Mouse (Mus musculus) cerebellum, adult 11-12 months (tissue): ENCODE measurements at regions not wholly inside any gene's neighbourhood (a gene's known extent, or its start where the extent isn't known, plus 50 kb on each side); places are given as distances from the start of the nearest gene placed in this dataset.

ENCODE experiments used
- DNase-seq: peaks from one replicate; pipeline ENCODE4 v3.0.0; 2022

DNA sequence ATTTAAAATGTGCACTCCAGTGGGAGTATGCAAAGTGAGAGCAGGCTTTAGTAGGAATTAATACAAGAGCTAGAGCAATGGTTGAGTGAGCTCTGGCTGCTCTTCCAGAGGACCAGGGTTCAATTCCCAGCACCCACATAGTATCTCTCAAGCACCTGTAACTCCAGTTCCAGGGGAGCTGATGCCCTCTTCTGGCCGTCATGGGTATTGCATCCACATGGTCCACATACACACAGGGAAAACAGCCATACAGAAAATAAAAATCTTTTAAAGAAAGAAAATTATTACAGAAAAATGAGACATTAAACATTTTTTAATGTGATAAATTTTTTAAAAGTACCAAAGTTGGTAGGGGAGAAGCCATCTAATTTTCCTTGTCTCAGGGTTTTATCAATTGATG is 196.3 kb downstream of the Cdc5l start:
- DNase-seq, result no peak

DNA sequence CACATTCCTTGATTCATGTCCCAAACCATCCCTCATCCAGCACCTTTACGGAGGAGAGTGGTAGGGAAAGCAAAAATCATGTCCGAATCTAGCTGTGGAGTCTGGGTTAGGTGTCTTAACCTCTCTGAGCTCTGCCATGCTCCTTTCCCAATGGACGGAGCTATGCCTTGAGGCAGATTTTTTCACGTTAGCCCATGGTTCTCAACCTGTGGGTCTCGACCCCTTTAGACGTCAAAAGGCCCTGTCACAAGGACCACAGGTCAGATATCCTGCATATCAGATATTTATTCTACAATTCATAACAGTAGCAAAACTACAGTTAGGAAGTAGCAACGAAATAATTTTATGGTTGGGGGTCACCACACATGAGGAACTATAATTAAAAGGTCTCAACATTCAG is 198.1 kb downstream of the Cdc5l start:
- no peak for DNase-seq

DNA sequence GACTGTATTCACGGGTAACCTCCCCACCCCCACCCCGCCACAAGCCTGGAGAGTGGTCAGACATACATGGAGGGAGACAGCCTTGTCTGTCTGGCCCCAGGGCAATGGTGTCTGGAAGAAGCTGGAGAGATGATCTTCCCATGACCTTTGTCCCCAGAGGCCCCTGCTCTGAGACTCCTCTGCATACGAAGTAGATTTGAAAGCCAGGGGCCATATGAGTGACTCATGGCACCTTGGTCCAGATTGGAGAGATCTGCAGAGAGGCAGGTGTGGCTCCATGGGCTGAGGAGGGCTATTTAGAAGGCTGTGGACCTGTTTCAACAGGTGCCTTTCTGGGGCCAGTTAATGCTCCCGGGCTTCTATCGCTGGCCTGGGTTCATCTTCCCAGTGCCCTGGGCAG is 200.7 kb downstream of the Cdc5l start:
- no peak for DNase-seq

DNA sequence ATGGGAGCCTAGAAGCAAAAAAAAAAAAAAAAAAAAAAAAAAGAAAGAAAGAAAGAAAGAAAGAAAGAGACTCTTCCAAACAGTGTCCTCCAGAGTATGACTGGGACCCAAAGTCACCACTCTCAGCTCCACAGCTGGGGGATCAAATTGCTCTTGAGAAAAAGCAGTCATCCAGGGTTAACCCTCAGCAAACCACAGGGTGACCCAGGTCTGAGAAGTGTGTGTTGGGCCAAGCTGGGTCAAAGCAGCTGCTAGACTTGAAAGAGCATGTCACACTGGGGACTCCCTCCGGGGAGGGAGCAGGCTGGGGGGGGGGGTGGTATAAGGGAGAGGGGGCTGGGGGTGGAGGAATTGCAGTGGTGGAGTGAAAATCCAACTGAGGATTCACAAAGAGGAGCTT is 206.3 kb downstream of the Cdc5l start:
- DNase-seq, result no peak

DNA sequence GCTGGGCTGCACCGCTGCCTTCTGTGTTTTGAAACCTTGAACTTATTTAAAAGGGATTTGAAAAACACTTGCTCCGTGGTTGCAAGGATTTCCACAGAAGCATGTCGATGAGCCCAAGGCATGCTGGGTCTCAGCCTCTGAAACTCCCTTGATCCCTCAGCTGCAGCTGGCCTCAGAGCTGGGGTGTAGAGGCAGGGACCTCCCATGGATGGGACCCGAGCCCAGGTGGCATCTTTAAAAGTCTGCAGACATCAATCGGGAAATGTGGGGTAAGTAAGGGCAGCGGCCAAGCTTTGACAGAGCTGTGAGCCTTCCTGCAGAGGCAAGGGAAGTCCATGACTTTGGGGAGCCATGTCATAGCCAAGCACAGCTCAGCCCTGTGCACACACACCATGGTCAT is 207.1 kb downstream of the Cdc5l start:
- DNase-seq, result no peak

DNA sequence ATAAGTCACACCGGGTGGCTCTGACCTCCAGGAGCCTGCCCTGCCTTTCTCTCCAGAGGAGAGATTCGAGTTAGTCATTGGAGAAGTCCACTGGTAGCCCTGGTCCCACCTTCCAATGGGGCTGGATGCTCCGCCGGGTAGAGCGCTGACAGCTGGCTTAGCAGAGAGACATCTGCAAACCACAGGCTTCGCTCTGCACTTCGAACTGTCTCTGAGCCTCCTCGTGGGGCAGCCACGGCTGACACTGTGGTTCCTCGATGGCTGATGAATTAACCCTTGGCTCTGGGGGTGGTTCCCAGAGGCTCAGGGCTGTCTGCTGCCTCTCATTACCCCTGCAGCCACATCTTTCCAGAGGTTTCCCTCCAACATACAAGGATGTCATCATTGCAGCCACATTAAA is 211.9 kb downstream of the Cdc5l start:
- DNase-seq, result no peak

DNA sequence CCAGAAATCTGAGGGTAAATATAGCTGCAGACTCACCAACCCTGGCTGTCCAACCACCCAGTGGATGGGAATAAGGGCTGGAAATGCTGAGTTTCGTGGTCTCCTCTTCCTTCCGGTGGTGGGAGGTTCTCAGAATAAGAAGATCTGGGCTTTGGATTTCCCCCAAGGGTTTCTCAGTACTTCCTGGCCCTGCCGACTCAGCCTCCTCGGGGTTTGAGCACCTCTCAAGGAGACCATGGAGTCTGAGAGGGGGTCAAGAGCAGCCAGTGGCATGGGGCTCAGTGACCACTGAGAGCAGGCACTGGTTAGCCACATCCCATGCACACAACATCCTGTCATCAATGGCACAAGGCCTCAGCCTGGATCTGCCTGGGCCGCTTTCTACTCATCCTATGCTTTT is 216.4 kb downstream of the Cdc5l start:
- no peak for DNase-seq

DNA sequence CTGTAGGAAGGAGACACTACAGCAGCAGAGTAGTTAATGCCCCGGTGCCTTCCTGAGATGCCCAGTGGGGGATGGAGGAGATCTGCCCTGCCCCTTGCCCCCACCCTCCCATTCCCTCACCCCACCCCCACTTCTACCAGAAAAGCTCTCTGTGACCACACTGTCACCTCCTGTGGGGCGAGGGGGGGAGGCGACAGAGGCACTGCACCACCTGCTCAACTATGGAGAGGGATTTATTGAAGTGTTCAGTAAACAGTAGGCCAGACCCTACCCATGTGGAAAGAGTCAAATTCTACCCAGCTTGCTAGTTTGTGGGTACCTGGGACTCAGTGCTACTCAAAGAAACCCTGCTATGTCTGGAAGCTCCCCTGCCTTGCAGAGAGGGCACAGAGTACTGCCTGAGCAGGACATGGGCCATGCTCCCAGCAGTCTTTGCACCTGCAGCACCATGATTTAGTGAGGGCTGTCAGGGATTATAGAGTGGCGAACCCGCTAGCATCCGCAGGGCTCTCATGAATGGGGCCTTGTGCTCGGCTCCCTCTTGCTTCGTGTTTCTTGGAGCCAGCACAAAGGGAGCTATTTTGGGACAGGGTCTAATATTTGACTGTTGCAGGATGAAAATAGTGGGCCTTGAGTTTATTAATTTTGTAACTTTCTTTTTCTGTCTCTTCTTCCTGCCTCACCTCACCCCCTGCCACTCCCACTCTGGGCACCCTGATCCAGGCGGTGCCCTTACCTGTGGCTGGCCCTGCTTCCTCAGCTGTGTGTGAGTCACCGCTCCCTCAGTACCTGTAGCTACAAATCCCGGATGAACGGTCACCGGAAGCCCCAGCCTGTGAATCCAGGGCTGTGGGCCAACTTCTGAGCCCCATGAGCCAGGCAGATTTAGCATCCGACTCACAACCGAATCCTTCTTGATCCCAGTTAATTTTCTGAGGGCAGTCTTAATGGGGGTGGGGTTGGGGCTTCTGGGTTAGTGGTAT is 218.2 kb downstream of the Cdc5l start:
- no peak for DNase-seq

DNA sequence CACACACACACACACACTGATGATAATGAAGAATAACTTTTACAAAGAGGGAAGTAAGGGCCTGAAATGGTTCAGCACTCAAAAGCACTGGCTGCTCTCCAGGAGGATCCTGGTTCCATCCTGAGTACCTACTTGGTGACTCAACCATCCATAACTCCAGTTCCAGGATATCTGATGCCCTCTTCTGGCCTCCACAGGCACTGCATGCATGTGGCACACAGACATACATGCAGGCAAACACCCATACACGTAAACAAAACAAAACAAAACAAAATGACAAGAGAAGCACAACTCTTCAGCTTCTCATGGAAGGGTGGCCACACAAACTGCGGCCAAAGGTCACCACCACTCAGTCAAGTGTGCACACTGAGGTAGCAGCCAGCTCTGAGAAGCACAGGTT is 222.6 kb downstream of the Cdc5l start:
- no peak for DNase-seq

DNA sequence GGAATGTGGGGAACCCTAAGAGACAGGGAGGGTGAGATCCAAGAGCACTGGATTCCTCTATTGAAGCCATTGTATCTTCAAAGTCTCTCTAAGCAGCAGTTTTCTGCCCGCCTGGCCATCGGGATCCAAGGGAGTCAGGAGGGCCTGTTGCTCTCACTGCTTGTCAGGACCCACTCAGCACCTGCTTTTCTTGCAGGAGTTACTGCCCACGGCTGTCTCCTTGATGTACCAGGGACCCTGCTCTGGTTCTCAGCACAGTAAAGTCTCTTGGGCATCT is 224.2 kb downstream of the Cdc5l start:
- DNase-seq, result no peak

DNA sequence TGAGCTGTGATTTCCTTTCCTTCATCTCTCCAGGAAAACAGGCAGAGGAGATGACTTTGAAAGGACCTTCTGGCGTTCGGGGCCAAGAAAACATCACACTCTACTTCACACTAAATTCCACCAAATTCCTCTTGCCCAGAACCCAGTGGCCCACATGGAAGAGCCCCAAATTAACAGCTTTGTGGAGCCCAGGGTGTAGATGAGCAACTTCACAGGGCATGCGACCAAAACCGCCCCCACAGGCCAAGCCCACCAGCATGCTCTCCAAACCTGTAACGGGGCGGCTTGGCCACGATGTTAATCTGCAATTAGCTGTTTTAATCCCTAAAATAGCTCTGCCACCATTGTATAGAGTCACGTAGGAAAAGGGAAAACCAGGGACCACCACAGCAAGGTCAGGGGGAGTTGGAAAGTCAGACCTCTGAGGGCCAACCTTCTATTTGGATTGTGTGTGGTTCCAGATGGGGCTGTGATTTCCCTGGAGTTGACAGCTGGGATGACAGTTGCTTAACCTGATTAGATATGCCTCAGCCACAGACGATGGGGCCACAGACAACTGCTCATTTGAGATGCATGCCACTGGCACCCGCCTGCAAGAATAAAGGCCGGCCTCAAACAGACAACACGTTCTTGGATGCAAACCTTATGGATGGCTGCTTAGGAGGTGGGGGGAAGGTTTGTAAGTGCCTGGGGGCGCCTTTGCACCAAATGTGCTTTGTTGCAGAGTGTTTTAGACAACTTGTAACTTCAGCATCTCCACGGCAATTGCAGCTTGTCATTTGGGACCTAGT is 224.7 kb downstream of the Cdc5l start:
- DNase-seq, result no peak

DNA sequence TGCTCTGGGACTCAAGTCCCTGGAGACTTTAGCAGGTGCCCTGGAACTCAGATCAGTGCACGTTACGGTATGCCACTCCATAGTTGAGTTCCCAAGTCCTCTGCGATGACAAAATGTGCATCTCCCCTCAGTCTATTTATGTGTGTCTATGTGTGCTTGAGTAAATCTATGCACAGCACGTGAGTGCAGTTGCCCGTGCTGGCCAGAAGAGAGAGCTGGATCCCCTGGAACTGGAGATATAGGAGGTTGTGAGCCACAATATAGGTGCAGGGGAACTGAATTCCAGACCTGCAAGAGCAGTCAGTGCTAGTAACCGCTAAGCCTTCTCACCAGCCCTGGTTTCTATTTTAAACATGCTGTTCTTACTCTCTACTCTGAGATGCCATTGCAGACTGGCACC is 237.8 kb downstream of the Cdc5l start:
- no peak for DNase-seq

DNA sequence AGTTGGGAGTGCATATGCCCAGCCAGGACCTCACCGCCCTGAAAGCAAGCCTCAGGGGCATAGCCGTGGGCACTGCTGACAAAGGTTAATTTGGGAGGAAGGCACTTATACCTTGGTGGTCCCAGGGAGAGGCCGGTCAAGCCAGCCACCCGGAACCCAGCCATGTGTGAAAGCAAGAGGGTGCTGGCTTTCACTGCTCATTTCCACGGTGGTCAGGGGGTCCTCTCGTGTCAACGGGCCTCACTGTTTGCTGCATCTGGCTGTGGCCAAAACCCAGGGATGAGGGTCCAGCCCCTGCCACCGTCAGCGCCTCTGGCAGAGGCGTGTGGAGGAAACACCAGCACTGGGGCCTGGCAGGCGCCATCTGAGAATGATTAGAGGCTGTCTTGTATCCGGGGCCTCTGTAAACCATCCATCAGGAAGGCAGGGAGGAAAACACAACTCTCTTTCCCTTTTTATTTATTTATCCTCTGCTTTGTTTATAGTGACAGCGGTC is 238.7 kb downstream of the Cdc5l start:
- DNase-seq, result no peak

DNA sequence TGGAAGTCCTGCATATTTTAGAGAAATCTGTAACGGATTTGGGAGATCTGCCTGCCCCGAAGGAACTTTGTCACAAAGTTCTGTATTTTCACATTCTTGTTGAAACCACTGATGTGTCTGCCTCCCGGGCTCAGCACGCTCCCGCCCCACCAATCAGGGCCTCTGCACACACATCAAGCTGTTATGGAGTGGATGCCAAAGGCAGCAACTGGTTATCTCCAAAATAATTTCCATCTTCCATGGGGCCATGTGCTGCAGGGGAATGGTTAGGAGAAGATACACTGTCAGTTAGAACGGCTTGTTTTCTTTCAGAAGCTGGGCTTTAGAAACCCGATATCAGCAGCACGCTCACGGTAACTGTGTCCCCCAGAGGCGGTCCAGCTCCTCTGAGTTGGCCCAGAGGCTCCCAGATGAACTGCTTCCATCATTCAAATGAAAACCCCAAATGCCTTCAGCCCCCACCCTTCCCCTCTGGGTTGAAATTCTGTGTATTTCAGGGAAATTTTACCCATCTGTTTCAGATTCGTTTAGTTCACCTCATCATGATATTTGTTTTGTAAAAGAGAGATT is 240.0 kb downstream of the Cdc5l start:
- DNase-seq, result no peak

DNA sequence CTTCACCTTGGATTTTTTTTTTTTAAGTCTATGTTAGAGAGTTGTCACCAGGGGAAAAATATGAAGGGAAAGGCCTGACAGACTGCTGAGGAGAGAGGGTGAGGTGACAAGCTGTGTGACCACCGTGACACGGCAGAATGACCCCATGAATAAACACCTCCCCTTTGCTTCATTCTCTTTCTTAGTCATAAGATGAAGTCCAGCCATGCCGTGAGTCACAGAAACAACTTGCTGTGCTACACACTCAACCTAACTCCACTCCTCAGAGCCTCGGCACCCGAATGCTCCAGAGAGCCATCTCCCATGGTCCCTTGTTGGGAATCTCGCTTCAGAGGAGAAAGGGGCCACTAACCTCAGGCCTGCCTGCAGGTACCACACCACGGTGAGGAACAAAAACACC is 246.1 kb downstream of the Cdc5l start:
- no peak for DNase-seq

DNA sequence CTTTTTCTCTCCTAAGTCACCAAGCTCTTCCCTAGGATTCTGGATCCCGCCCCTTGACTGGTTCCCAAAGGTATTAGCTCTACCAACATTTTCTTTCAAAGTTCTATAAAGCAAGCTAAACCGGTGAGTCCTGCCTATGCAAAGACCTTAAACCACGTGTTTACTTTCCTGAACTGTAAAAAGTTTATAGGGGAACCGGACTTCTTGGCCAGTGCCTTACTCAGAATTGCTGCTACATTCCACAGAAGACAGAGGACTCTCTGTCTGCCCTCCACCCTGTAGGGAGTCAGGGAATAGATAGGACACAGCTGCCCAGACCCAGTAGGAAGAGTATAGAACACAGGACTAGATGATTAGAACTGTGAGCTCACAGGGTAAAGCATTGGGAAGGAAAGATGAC is 257.2 kb downstream of the Cdc5l start:
- DNase-seq, result no peak

DNA sequence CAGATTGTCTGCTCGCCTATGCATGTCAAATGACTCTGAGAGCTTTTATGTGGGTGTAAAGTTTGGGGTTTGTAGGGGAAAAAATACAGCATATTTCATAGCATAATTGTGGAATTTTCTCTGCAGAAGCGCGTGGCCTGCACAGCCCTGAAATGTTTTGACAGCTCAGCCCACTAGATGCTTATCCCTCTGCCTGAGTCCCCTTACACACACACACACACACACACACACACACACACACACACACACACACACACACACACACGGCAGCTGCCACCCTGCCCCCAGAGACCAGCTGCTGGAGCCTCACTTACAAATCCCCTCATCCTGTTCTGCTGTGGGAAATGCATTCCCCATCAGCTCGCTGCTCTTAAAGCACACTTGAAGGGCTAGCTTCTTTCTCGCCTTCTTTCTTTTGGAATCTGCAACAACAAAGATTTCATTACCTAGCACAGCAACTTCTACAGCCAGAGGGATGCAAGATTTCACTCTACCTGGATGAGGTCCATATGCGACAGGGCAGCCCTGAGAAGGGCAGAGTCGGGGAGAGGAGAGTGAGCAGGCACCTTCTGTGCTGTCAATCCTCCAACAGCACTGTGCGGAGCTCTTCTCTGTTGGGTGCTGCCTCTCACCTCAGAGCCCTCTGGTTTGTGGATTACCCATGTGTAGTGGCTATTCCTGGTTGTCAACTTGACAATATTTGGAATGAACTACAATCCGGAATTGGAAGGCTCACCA is 264.1 kb downstream of the Cdc5l start:
- DNase-seq, result no peak
